In the genomic region with DNA sequence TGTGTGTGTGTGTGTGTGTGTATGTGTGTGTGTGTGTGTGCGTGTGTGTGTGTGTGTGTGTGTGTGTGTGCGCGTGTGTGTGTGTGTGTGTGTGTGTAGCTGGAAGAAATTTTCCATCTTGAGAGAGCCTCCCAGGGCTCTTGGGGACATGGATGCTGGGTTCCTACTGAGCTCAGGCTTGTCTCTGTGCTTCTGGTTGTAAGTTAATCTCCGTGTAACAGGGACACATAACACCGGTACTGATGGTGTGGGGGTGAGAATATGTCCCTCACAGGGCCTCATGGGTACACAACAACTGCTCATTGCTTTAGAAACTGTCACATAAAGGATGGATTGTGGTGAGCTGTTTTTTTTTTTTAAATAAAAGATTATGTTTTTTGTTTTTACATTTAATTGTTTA, we compare ENCODE assay signal across 20 mouse cellular contexts. TPM values are rescaled to one million over a fixed set of nuclear protein-coding genes. Genes with fewer than 3 reads are reported as not detected.
DNase-seq lines count a peak whose midpoint lies in the region; ATAC-seq lines count a peak whose summit lies in the region.
"Had no signal": no experiment of that assay in that cellular context is flagged by ENCODE, and none has a peak within 500 bp of the region (broad histone marks: within the 10 kb centered on the region; RNA-seq: fewer than 3 reads in every experiment).

No protein-coding gene starts in this region.

- no peaks in the 10 kb centered on the region for H3K27me3 ChIP-seq in limb, embryonic 11.5 days (ENCODE audit: control insufficient read depth, insufficient read depth, low read length)
- peaks cover 4% of the 10 kb centered on the region; the same call in 1 of the 2 replicates for H3K27me3 ChIP-seq in limb, embryonic 10.5 days (ENCODE audit: low read depth, poor library complexity, severe bottlenecking)
- no peaks in the 10 kb centered on the region for H3K27me3 ChIP-seq in liver, embryonic 11.5 days (replicated peaks; ENCODE audit: control insufficient read depth, insufficient read depth, low read length)
- no peaks in the 10 kb centered on the region for H3K27me3 ChIP-seq in forebrain, embryonic 16.5 days (replicated peaks; ENCODE audit: control insufficient read depth, insufficient read depth, low read length)
- H3K27me3 ChIP-seq: CH12.LX; embryonic facial prominence, embryonic 13.5 days had no signal

- DNase-seq in limb, embryonic 11.5 days (ENCODE audit: low spot score): no peak
- no peak for DNase-seq in limb, embryonic 10.5 days (ENCODE audit: low spot score)
- no peak for DNase-seq in liver, embryonic 11.5 days (ENCODE audit: low spot score)
- DNase-seq in gastrocnemius, adult 18-20 months (ENCODE audit: low spot score): no peak
- DNase-seq: adrenal gland, postnatal 10 days; cerebellum, adult 9-11 months; heart, postnatal 36 days; kidney, adult 8-10 months; kidney, postnatal 4 days; lung, adult 2 months; lung, postnatal 36 days; retina, postnatal 1 day; thymus, postnatal 25 days had no signal

- no peak overlapping the region for H3K4me3 ChIP-seq in limb, embryonic 11.5 days (ENCODE audit: low read depth, low read length)
- H3K4me3 ChIP-seq in limb, embryonic 10.5 days: no peak overlapping the region
- H3K4me3 ChIP-seq in brown adipose tissue, adult 24 weeks (ENCODE audit: insufficient read depth, low read depth, low read length): no peak overlapping the region
- H3K4me3 ChIP-seq in liver, embryonic 11.5 days (ENCODE audit: low read depth, low read length): peak overlapping the region; percentile 4; the same call in 1 of the 2 replicates
- no peak overlapping the region for H3K4me3 ChIP-seq in forebrain, embryonic 16.5 days (replicated peaks; ENCODE audit: low read length)
- H3K4me3 ChIP-seq: embryonic facial prominence, embryonic 13.5 days; heart, embryonic 13.5 days had no signal

- WGBS in limb, embryonic 11.5 days: 80% methylated on average over 4 of the region's 5 CpGs
- 76% methylated on average over 4 of the region's 5 CpGs for WGBS in limb, embryonic 10.5 days
- whole genome bisulfite sequencing in liver, embryonic 11.5 days: 42% methylated on average over 5 of the region's 5 CpGs
- 67% methylated on average over 5 of the region's 5 CpGs for WGBS in forebrain, embryonic 16.5 days

- no peak for ATAC-seq in limb, embryonic 11.5 days (ENCODE audit: insufficient number of reproducible peaks, low FRiP score, low TSS enrichment, low read depth)
- ATAC-seq in liver, embryonic 11.5 days (replicated peaks; ENCODE audit: low FRiP score): peak; percentile 48
- 0 out of 2 replicates have a peak, but pooled peaks have one; percentile 29 for ATAC-seq in megakaryocyte-erythroid progenitor cell, adult 5-6 weeks (replicated peaks; ENCODE audit: low FRiP score, low TSS enrichment, poor library complexity, severe bottlenecking)
- no peak for ATAC-seq in forebrain, embryonic 16.5 days

- 0 out of 2 replicates have a peak overlapping the region, but pooled peaks have one; percentile 42 for H3K27ac ChIP-seq in limb, embryonic 11.5 days (replicated peaks; ENCODE audit: low read depth, low read length)
- H3K27ac ChIP-seq in limb, embryonic 10.5 days: no peak overlapping the region; the same call in 1 of the 2 replicates
- 0 out of 2 replicates have a peak overlapping the region, but pooled peaks have one; percentile 17 for H3K27ac ChIP-seq in brown adipose tissue, adult 24 weeks (replicated peaks; ENCODE audit: low read depth, low read length)
- peak overlapping the region; percentile 94 for H3K27ac ChIP-seq in liver, embryonic 11.5 days (ENCODE audit: low read depth, low read length)
- H3K27ac ChIP-seq in forebrain, embryonic 16.5 days (ENCODE audit: low read length): no peak overlapping the region
- H3K27ac ChIP-seq: heart, embryonic 13.5 days had no signal

- peaks cover 2% of the 10 kb centered on the region; the same call in 1 of the 2 replicates for H3K4me1 ChIP-seq in limb, embryonic 11.5 days (ENCODE audit: control insufficient read depth, insufficient read depth, low read length)
- peaks cover 34% of the 10 kb centered on the region for H3K4me1 ChIP-seq in limb, embryonic 10.5 days
- peaks cover 26% of the 10 kb centered on the region for H3K4me1 ChIP-seq in brown adipose tissue, adult 24 weeks (ENCODE audit: control insufficient read depth, insufficient read depth, insufficient read length, low read length)
- H3K4me1 ChIP-seq in liver, embryonic 11.5 days (replicated peaks; ENCODE audit: control insufficient read depth, insufficient read depth, low read length): peaks cover 74% of the 10 kb centered on the region
- peaks cover 12% of the 10 kb centered on the region for H3K4me1 ChIP-seq in forebrain, embryonic 16.5 days (replicated peaks; ENCODE audit: control insufficient read depth, insufficient read depth, low read length)

- H3K4me2 ChIP-seq in limb, embryonic 11.5 days (ENCODE audit: low read depth, severe bottlenecking): no peak overlapping the region
- peak overlapping the region; percentile 56 for H3K4me2 ChIP-seq in liver, embryonic 11.5 days
- no peak overlapping the region for H3K4me2 ChIP-seq in forebrain, embryonic 16.5 days (ENCODE audit: low read length)
- H3K4me2 ChIP-seq: embryonic facial prominence, embryonic 13.5 days; midbrain, embryonic 11.5 days had no signal

- no peak overlapping the region for H3K9ac ChIP-seq in limb, embryonic 11.5 days (ENCODE audit: low read length)
- H3K9ac ChIP-seq in liver, embryonic 11.5 days (ENCODE audit: low read depth, low read length): peak overlapping the region; percentile 64
- no peak overlapping the region for H3K9ac ChIP-seq in forebrain, embryonic 16.5 days (replicated peaks; ENCODE audit: low read depth, low read length)
- H3K9ac ChIP-seq: embryonic facial prominence, embryonic 13.5 days; heart, embryonic 13.5 days had no signal

- no peaks in the 10 kb centered on the region for H3K9me3 ChIP-seq in limb, embryonic 11.5 days (ENCODE audit: control insufficient read depth, low read length)
- H3K9me3 ChIP-seq in limb, embryonic 10.5 days (replicated peaks): no peaks in the 10 kb centered on the region
- H3K9me3 ChIP-seq in liver, embryonic 11.5 days (ENCODE audit: control insufficient read depth, low read length): no peaks in the 10 kb centered on the region
- no peaks in the 10 kb centered on the region for H3K9me3 ChIP-seq in forebrain, embryonic 16.5 days (ENCODE audit: control insufficient read depth, low read length)
- H3K9me3 ChIP-seq: embryonic facial prominence, embryonic 13.5 days had no signal

- H3K36me3 ChIP-seq in limb, embryonic 11.5 days (ENCODE audit: control insufficient read depth, insufficient read depth, low read length): no peaks in the 10 kb centered on the region
- no peaks in the 10 kb centered on the region for H3K36me3 ChIP-seq in limb, embryonic 10.5 days
- H3K36me3 ChIP-seq in liver, embryonic 11.5 days (ENCODE audit: control insufficient read depth, insufficient read depth, low read length): no peaks in the 10 kb centered on the region
- no peaks in the 10 kb centered on the region for H3K36me3 ChIP-seq in forebrain, embryonic 16.5 days (ENCODE audit: control insufficient read depth, insufficient read depth)
- H3K36me3 ChIP-seq: embryonic facial prominence, embryonic 13.5 days; heart, embryonic 13.5 days had no signal

RNA-seq across cellular contexts. Expression of a gene that starts 33.2 kb away (rescaled TPM):
- 2.0 and 3.0 TPM in 2 replicates for polyA plus RNA-seq in limb, embryonic 11.5 days (2014; fragmentation: Nextera tagmentation; extraction: Ambion mirVana)
- polyA plus RNA-seq in limb, embryonic 10.5 days (2016; fragmentation: Nextera tagmentation; extraction: Ambion mirVana): 1.2 and 1.5 TPM in 2 replicates
- polyA plus RNA-seq in brown adipose tissue, adult 24 weeks (2012; ENCODE audit: insufficient read depth, insufficient read length, missing spikeins): 5.9 and 10.1 TPM in 2 replicates
- polyA plus RNA-seq in liver, embryonic 11.5 days (2014; fragmentation: Nextera tagmentation; extraction: Ambion mirVana): 2.9 and 3.1 TPM in 2 replicates
- total RNA-seq in megakaryocyte-erythroid progenitor cell, adult 5-6 weeks (2014; fragmentation: Nextera tagmentation): 14.2 and 15.2 TPM in 2 replicates
- total RNA-seq in megakaryocyte-erythroid progenitor cell, adult 5-6 weeks (2017): 19.0 and 24.1 TPM in 2 replicates
- polyA plus RNA-seq in forebrain, embryonic 16.5 days (2015; fragmentation: Nextera tagmentation; extraction: Ambion mirVana): 3.4 TPM in 2 replicates
- total RNA-seq in gastrocnemius, adult 18-20 months (2021): under 1 TPM; 0.66 to 0.88 TPM

Comparison
In these comparisons a context has a peak if more than half of its experiments do, and no peak if none do; other contexts are left out.
1. H3K27ac ChIP-seq: peak in limb, embryonic 11.5 days (single experiment), brown adipose tissue, adult 24 weeks (single experiment) and liver, embryonic 11.5 days (single experiment); none in limb, embryonic 10.5 days (single experiment) and forebrain, embryonic 16.5 days (single experiment).
2. ATAC-seq: peak in liver, embryonic 11.5 days (single experiment) and megakaryocyte-erythroid progenitor cell, adult 5-6 weeks (single experiment); none in limb, embryonic 11.5 days (single experiment) and forebrain, embryonic 16.5 days (single experiment).